Mouse (Mus musculus) lung, postnatal 4 days (tissue): ENCODE results near the gene Erc2.

Source experiments
- DNase-seq, 2 experiments: peaks; one replicate each; pipeline ENCODE4 v3.0.0; 2021

The Erc2 gene

DNA sequence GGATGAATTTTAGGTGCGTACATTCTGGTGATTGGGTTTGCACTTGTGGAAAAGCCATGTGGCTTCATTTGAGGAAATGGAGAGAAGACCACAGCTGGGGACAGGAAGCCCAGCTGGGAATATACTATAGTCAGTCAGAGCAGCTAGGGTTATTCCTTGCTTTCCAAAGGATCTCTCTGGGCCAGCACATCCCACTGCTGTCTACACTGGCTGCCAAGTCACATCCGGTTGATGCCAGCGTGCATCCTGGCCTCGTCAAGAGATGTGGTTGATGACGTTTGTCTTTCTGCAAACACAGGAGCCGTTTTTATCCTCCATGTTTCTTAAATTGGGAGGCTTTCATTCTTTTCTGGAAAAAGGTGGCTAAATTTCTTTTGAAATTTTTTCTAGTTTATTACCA lies 603.3 kb downstream of the Erc2 start:
- DNase-seq = no peak

DNA sequence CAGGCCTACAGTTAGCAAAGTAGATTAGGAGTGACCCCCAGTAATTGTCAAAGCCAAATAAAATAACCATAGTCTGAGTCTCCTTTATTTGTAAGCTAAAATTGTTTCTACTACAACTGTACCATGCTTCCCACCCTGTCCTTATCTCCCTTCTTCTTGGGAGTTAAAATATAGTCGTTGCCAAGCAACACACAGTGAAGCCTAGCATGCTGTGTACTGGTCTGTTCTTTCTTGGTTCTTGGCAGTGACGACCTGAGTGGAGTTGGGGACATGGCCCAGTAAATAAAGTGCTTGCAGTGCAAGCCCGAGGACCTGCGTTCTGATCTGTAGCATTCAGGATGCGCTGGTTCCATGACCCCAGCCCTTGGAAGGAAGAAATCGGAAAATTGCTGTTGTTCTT lies 608.3 kb downstream of the Erc2 start:
- DNase-seq = no peak

DNA sequence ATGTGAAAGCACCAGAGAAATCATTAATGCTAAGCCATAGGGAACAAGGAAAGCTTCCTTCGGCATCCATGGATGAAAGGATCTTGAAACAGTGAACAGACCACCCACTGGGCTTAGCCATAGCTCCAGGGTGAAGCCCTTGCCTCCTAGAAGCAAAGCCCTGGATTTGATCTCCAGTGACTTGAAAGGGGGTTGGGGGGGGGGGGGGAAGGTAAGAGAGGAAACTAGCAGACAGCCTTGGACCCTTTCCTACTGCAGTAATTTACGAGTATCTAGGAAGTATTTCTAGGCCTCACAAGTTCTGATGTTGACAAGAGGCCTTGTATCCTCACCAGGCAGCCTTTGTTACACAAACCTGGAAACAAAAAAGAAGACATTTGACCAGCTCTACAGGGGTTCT lies 609.0 kb downstream of the Erc2 start:
- no peak for DNase-seq

DNA sequence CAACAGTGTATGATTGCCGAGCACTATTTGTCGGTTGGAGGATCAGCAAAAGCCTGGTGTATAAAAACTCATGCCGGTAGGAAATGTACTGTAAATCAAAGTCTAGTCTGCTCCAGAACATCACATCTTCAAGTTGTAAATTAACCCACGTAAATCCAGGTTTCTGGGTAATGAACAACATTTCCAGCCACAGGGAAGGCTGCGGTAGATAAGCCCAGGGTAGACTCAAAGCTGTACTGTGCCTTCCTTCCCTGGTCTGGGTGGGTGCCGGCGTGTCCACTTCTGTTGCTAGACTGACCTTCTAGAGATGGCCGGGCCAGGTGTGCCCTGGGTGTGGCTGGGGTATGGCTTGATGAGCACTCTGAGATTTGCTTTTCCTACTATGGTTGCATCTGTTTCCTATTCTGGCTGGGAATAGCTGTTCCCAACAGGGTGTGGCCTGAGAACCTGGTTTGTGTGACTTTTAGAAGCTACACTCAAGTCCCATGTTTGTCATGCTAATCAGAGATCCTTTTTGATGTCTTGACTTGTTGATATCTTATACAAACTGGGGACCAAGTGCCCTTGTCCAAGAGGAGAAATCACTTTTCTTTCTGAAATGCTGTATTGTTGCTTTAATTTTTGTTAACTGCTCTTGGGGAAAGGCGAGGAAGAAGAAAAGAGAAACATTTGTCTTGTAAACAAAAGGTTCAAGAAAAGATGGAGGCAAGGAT lies 616.3 kb downstream of the Erc2 start:
- DNase-seq = no peak

DNA sequence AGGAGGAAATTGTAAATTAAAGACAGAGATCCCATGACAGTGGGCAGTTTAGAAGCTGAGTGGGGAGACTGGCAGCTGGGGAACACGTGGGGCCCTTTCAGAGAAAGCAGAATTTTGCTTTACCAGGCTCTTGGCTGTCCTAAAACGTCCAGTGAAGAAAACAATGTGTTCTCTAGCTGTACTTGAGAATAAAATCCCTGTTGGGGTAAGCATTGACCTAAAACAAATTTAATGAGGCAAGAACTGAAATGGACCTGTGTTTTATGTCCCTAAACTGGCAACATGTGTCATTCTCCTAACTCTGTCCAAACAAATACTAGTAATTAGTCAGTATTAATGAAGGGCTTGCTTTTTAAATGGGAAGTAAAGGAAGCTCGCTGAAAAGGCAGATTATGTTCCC lies 617.9 kb downstream of the Erc2 start:
- DNase-seq = no peak

DNA sequence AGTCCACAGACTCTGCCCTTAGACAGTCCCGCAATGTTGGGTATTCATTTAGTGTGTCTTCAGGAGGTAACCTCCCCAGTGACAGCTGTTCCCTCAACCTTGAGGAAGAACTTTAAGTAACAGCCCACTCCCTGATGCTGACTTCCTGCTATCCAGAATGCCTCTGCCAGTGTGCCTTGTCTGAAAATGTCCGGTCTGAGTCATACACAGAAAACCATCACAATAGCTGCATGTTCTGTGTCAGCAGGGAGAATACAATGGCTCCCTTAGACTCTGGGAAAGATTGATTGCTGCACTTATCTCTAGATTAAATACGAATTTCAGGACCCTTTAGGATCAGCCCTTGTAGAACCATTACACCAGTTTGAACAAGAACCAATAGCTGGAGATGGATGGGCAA lies 620.5 kb downstream of the Erc2 start:
- DNase-seq = no peak

DNA sequence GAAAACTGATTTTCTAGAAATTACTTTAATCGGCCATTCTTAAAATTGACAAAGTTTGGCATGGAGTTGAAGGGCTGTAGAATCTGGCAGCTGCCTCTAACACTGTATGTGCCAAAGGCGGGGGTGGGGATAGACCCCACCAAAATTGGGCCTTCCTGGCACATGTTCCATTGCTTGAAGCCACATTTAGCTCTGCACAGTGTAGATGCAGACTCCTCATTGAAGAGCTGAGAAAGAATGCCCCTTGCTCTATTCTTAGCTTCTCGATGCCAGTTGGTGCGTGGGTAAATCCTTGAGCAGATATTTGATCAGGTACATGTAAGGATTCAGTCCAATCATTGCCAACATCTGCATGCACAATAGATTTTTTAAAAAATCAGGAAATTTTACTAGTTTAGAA lies 621.2 kb downstream of the Erc2 start:
- DNase-seq = no peak

DNA sequence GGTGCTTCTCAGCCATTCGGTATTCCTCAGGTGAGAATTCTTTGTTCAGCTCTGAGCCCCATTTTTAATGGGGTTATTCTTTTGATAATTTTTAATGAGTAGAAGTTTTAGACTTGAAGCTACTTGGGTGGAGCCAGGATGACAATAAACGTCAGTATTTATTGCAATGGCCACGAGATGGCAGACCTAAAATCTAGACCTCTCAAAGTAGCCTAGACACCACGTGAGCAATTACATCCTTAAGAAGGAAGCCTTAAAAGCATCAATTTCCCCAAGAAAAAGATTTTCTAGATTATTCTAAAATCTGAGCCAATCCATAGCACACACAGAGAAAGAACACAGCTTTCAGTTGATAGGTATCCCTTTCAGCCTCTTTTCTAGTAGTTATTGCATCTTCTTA lies 640.5 kb downstream of the Erc2 start:
- no peak for DNase-seq

DNA sequence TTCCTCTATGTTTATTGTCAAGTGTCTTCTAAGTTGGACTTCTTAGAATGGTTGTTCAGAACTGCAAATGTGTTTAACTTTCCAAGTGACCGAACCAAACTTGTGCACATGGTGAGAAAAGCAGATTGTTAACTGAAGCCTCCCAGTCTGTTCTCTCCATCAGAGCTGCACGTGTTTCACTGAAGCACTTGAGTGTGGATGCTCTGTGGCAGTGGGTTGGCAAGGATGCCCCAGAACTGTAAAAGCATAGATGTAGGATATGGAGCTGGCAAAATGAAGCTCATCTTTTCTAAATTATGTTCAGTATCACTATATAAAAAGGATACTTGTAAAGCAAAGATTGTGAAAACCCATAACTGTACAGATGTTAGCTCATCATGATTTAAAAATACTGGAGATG lies 645.1 kb downstream of the Erc2 start:
- no peak for DNase-seq

DNA sequence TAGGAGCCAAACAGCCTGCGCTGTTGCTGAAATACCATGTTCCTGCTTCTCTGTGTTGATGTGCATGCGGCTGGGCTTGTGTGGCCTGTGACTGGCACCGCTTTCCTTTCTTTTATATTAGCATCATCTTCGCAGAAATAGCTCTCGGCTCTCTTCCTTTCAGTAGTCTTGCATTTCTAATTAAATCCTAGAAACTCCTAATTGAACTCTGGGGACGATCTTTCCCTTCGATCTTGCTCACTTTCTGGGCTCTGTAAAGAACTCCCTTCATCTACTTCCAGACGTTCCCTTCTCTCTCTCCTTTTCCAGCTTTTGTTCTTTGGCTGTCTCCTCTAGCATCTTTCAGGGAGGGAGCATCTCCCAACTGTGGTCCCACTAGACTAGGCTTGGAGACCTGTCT lies 649.6 kb downstream of the Erc2 start:
- DNase-seq = no peak

DNA sequence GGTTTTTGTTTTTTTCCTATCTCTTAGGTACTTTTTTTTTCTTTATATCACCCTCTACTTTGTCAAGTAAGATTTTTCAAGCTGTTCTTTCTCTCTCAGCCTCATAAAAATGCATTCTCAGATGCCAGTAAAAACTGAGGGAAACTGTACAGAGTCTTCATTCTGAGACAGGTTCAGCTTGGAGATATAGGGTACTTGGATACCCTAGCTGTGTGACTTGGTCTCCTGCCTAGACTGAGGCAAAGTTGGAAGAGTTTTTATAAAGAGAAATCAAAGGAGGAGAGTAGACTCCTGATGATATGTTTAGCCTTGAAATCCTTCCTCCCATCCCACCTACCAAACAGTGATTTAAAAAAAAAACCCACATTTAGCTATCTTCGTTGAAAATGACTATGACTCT lies 651.4 kb downstream of the Erc2 start:
- no peak for DNase-seq

DNA sequence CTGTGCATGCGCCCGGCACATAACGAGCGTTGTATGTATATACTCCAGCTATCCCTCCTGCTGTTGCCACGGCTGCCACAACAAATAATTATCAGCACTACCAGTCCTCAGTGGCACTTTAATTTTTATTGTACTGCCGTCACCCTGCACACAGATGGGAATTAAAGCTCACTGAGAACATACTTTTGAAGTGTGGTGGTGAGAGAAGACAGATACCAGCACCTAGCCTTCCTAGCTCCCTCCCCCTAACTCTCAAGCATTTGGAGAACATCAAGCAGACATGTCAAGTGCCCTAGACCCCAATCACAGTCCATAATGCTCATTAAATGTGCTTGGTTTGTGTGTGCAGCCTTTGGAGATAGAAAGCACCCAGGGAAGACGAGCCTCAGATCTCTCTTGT lies 652.6 kb downstream of the Erc2 start:
- DNase-seq = no peak

DNA sequence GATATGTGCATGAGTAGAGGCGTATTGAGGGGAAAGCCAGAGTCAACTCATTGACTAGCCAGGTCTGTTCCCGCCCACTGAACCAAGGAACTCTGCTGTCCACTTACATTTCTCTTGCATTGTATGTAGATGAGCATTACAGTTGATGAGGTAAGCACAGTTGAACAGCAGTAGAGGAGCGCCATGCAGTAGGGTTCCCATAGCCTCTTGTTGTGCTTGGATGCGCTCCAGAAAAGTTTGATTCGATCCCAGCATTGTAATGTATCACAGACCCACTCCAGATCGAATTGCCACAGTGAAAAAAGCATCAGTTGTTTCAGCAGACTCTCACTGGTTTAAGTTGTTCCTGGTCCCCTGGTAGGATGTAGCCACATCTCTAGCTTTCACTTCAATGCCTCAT lies 656.7 kb downstream of the Erc2 start:
- DNase-seq = no peak

DNA sequence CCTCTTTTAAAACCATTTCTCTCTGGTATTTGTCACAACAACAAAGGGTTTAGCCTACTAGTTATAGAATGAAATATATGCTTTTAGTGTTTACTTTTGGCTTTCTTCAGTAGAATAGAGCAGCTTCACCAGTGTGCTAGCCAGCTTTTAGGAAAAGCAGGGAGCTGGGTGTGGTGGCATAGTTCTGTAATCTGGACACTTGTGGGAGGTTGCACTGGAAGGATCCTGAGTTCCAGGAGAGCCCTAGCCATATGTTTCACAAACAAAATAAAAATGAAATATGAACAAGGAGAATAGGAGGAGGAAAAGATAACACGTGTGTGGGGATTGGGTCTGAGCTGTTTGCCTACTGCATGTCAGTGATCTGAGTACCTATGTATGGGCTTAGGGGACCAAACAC lies 658.1 kb downstream of the Erc2 start:
- no peak for DNase-seq

DNA sequence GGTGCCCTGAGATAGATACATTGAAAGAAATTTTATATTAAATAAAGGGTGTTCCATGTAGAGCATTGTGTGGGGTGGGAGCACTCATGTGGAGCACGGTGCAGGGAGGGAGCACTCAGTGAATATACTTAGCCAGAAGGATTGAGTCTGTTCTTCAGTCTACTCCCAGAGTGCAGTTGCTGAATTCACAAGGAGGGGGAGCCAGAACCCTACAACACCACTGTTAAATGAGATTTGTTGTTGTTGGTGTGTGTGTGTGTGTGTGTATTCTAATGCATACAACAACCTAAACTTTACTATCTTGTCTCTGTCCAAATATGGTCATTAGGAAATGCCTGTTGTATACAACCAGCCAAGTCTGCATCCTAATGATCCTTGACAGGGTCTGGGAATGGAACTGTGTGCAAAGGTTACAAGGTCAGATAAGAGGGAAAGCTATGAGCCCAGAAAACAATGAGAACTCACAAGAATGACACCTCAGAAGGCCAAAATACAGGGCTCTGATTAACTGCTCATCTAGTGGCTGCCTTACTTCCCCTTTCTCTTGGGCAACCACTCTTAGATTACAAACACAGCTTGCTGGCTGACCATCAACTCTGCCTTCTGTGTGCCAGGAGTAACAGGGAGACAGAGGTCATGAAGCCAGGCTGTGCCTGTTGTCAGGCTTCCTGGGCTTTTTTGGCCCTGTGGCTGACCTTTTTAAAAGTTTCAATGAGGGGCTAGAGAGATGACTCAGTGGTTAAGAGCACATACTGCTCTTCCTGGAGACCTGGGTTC lies 661.3 kb downstream of the Erc2 start:
- no peak for DNase-seq

DNA sequence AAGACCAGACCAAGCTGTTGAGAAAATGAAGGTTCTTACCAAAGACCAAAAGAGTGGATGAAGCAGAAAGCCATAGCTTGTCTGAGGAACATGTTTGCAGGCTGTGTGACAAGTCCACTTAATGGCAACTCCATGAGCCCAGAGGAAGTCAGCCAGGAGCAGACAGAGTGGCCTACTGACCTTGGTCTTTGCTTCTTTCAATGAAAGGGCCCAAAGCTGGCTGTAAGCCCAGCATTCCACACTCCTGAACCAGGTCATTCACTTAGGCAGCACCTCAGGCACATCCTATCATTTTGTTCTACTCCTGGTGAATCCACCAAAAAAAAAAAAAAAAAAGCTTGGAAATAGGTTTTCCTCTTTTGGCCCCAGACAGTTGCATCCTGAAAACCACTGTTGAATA lies 664.3 kb downstream of the Erc2 start:
- DNase-seq = no peak

DNA sequence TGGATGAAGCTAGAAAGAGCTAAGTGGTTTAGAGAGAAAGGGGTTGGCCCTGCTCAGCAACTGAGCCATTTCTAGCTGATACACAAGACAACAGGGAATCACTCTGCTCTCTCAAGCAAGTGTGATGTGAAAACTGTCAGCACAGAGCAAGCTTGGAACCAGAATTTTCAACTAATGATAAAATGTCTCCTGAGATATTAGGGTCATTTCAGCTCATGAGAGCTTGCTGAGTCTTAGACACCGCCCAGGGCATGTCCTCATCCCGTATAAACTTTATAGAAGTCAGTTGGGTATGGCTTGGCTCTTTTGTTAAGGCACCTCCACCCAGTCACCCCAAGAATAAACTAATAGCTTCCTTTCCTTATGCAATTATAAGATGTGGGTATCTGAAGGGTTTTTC lies 666.0 kb downstream of the Erc2 start:
- no peak for DNase-seq

DNA sequence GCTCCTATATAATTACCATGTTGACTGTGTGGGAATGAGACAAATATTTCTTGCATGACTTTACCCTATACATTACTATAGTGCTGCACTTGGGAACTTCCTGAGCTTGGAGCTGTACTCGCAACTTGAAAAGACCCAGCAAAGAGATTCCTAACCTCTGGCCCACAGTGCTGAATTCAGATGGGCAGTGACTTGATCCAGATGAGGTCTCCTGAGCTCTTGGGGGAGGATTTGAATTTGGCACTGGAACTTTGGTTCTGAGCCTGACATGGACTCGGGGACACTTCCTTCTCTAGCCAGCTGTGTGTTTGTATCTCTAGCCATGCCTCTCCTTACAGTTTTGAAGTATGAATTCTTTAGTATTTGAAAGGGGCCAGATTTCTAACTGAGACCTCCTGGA lies 666.7 kb downstream of the Erc2 start:
- no peak for DNase-seq

DNA sequence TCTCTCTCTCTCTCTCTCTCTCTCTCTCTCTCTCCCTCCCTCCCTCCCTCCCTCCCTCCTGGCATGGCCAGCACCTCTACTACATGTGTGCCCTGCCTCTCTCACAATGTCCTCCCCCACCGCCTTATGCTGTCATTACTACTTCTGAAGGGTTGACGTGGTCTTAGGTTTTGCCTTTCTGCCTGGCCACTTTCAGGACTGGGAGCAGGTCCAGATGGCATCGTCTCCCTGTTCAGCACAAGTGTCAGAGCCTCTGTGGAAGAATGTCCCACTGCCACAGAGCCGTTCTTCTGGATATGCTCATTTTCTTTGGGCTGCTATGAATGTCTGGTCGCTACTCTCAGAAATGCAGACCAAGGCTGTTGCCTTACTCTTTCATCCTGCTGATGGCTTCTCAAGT lies 671.7 kb downstream of the Erc2 start:
- DNase-seq = peak; percentile 12 to 39

DNA sequence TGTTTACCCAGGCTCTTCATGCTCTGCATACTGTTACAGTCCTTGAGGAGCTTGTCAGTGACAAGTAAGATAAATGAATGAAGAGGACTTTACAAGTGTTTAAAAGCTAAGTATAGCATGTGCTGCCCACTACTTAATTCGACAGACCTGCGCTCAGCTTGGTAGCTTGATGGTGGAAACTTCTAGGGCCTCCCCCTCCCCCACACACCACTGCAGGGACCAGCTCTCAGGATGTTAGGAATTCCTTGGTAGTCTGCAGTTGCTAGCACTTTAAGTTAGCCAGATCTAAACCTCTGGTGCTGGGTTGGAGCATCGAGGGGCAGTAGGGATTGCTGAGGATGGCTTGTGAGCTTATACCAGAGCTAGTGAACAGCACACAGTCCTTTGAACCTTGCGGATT lies 672.9 kb downstream of the Erc2 start:
- DNase-seq = peak in 1 of 2 experiments; percentile 10

DNA sequence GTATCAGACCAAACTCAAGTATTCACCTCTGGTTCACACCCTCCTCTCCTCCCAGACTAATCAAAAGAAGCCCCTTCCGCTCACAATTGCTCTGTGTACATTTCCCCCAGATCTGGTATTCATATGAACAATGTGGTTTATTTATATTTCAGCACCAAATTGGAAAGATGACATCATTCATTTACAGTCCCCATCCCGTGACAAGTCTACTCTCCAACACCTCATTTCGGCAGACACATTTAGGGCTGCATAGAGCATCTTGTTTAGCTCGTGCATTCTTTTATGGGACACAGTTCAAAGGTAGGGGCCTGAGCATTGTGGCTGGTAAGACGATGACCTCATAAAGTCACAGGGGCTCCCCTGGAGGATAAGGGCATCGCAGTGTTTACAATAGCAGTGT lies 677.9 kb downstream of the Erc2 start:
- DNase-seq = peak; percentile 19 to 26

DNA sequence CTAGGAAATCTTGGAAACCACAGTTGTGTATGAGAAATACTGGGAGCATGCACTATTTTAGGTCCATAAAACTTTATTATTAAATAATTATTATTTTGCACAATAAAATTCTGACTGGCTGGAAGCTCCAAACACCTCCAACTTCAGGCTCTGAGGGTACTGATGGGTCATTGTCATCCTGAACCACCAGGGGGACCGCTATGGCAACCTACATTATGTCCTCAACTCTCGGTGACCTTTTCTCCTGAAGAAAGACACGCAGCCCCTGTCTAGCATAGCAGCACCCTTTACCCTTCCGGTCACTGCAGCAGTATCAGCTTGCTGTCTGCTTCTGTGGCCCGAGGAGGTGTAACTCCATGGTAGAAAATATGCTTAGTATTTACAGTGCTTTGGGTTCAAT lies 679.0 kb downstream of the Erc2 start:
- DNase-seq = no peak

DNA sequence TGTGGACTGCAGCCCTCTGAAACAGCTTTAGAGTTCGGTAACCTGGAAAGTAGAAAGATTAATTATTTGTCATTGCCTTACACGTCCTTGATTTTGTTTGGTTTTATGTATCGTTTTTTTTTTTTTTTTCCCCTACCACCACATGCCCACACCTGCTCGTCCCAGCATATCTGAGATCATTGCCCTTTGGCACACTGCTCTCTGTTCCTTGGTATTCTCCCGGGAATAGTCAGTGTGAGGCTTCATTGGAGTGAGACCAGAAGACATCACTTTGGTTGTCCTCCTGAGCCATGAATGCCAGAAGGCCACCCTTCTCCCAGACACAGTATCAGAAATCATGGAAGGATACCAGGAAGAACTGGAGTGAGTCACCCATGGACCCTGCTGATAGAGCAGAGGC lies 681.9 kb downstream of the Erc2 start:
- no peak for DNase-seq

DNA sequence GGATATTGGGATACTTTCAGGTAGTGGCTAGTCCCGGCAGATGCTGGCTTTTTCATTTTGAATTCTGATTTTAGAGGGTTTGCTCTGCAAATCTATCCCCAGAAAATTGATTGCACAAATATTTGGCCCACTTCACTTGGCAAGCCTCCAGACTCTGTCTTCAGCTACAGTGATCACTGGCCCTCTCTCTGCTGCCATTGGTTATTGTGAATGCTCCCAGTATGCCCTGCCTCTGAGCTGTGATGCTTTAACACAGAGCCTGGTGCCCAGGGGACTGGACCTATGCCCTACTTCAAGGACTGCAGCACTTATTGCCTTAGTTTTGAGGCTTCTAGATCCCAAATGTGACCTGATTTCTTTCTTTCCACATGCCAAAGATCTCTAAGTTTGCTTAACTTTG lies 686.4 kb downstream of the Erc2 start:
- no peak for DNase-seq

DNA sequence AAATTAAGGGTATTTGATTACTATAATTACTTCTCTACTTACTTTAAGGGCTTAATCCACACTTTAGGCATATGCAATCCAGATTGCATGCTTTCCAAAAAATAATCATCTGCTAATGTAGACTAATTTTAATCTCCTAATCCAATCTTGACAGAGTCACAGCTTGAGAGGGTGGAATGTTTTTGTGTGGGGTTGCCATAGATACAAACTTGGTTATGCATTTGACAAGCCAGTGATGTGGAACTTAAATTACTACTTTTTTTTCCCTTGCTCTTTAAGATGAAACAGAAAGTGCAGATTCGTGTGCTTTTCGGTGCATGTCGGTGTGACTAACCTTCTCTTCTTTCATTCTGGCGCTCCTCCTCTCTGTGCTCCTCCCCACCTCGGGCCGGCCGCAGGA lies 694.6 kb downstream of the Erc2 start:
- no peak for DNase-seq
